Mouse (Mus musculus): ENCODE results near the gene Fgfrl1. TPM values are rescaled to one million over a fixed set of nuclear protein-coding genes. Genes with fewer than 3 reads are reported as not detected.

Gene Fgfrl1
- 21.2 and 22.2 TPM in 2 replicates for polyA plus RNA-seq (2015; fragmentation: Nextera tagmentation; extraction: Ambion mirVana)

GRCm38 (mm10) chr5:108692271-108692670 lies at the start of gene Fgfrl1:
Gene Fgfrl1, plus strand, starts transcription at chr5:108692382.
- Histone ChIP-seq H3K4me2 (replicated peaks; ENCODE audit: low read depth) (peak within 1 kb of the TSS; percentile 89), H3K9ac (ENCODE audit: low read length) (peak within 1 kb of the TSS; percentile 45), H3K27me3 (ENCODE audit: control insufficient read depth, insufficient read depth, low read length) (no peaks in the 10 kb centered on the region), H3K36me3 (ENCODE audit: control insufficient read depth, insufficient read depth, low read length) (no peaks in the 10 kb centered on the region), H3K4me3 (ENCODE audit: low read depth, low read length) (peak within 1 kb of the TSS; percentile 65), H3K9me3 (ENCODE audit: control insufficient read depth, low read length) (no peaks in the 10 kb centered on the region), H3K4me1 (replicated peaks; ENCODE audit: control insufficient read depth, insufficient read depth) (no peaks in the 10 kb centered on the region; the same call in 1 of the 2 replicates), H3K27ac (replicated peaks) (no peak within 1 kb of the TSS)
- DNase-seq (ENCODE audit: low spot score) (peak; percentile 91), ATAC-seq (ENCODE audit: low FRiP score, low TSS enrichment) (peak; percentile 22)
- WGBS, result 2% methylated on average over 14 of the region's 18 CpGs
- no peak for TF ChIP-seq EP300 (optimal IDR thresholded peaks at IDR 0.05)
- peak; percentile 70 for TF ChIP-seq CTCF (IDR thresholded peaks at IDR 0.05; ENCODE audit: low read depth)

GRCm38 (mm10) chr5:108643674-108644073 lies 48.5 kb upstream of the Fgfrl1 start:
- Histone ChIP-seq H3K36me3 (ENCODE audit: control insufficient read depth, insufficient read depth, low read length) (peaks cover 19% of the 10 kb centered on the region; the same call in 1 of the 2 replicates), H3K4me3 (ENCODE audit: low read depth, low read length) (no peak overlapping the region), H3K9me3 (ENCODE audit: control insufficient read depth, low read length) (no peaks in the 10 kb centered on the region), H3K9ac (ENCODE audit: low read length) (no peak overlapping the region), H3K4me1 (replicated peaks; ENCODE audit: control insufficient read depth, insufficient read depth) (no peaks in the 10 kb centered on the region), H3K4me2 (replicated peaks; ENCODE audit: low read depth) (no peak overlapping the region), H3K27me3 (ENCODE audit: control insufficient read depth, insufficient read depth, low read length) (no peaks in the 10 kb centered on the region), H3K27ac (replicated peaks) (no peak overlapping the region)
- 67% methylated on average over 2 of the region's 2 CpGs for WGBS
- DNase-seq (ENCODE audit: low spot score) (no peak), ATAC-seq (ENCODE audit: low FRiP score, low TSS enrichment) (no peak)
- TF ChIP-seq EP300 (optimal IDR thresholded peaks at IDR 0.05) (no peak), CTCF (IDR thresholded peaks at IDR 0.05; ENCODE audit: low read depth) (no peak)

GRCm38 (mm10) chr5:108645651-108646342 lies 46.4 kb upstream of the Fgfrl1 start:
- Histone ChIP-seq H3K27me3 (ENCODE audit: control insufficient read depth, insufficient read depth, low read length) (no peaks in the 10 kb centered on the region), H3K9me3 (ENCODE audit: control insufficient read depth, low read length) (no peaks in the 10 kb centered on the region), H3K4me2 (replicated peaks; ENCODE audit: low read depth) (no peak overlapping the region), H3K36me3 (ENCODE audit: control insufficient read depth, insufficient read depth, low read length) (peaks cover 26% of the 10 kb centered on the region), H3K4me1 (replicated peaks; ENCODE audit: control insufficient read depth, insufficient read depth) (no peaks in the 10 kb centered on the region), H3K4me3 (ENCODE audit: low read depth, low read length) (no peak overlapping the region), H3K27ac (replicated peaks) (no peak overlapping the region), H3K9ac (ENCODE audit: low read length) (no peak overlapping the region)
- DNase-seq (ENCODE audit: low spot score) (no peak), ATAC-seq (ENCODE audit: low FRiP score, low TSS enrichment) (no peak)
- 90% methylated on average over 9 of the region's 9 CpGs for WGBS
- peak; percentile 39 for TF ChIP-seq CTCF (IDR thresholded peaks at IDR 0.05; ENCODE audit: low read depth)
- TF ChIP-seq EP300 (optimal IDR thresholded peaks at IDR 0.05), result no peak

- TF ChIP-seq CTCF (IDR thresholded peaks at IDR 0.05; ENCODE audit: low read depth), result no peak
- no peak for TF ChIP-seq EP300 (optimal IDR thresholded peaks at IDR 0.05)
- no peak overlapping the region for H3K9ac ChIP-seq (ENCODE audit: low read length)
- no peak overlapping the region for H3K4me3 ChIP-seq (ENCODE audit: low read depth, low read length)
- H3K4me2 ChIP-seq (replicated peaks; ENCODE audit: low read depth), result no peak overlapping the region
- H3K36me3 ChIP-seq (ENCODE audit: control insufficient read depth, insufficient read depth, low read length), result peaks cover 26% of the 10 kb centered on the region
- no peaks in the 10 kb centered on the region for H3K4me1 ChIP-seq (replicated peaks; ENCODE audit: control insufficient read depth, insufficient read depth)
- no peaks in the 10 kb centered on the region for H3K27me3 ChIP-seq (ENCODE audit: control insufficient read depth, insufficient read depth, low read length)
- H3K9me3 ChIP-seq (ENCODE audit: control insufficient read depth, low read length), result no peaks in the 10 kb centered on the region
- DNase-seq (ENCODE audit: low spot score) (no peak), ATAC-seq (ENCODE audit: low FRiP score, low TSS enrichment) (no peak)
- WGBS, result 84% methylated on average over 3 of the region's 3 CpGs
- H3K27ac ChIP-seq (replicated peaks), result no peak overlapping the region
Measured at GRCm38 (mm10) chr5:108646343-108646660, 45.9 kb upstream of the Fgfrl1 start.

- H3K4me3 ChIP-seq (ENCODE audit: low read depth, low read length), result no peak overlapping the region
- no peaks in the 10 kb centered on the region for H3K4me1 ChIP-seq (replicated peaks; ENCODE audit: control insufficient read depth, insufficient read depth)
- no peaks in the 10 kb centered on the region for H3K9me3 ChIP-seq (ENCODE audit: control insufficient read depth, low read length)
- DNase-seq (ENCODE audit: low spot score), result no peak
- no peak overlapping the region for H3K9ac ChIP-seq (ENCODE audit: low read length)
- H3K27me3 ChIP-seq (ENCODE audit: control insufficient read depth, insufficient read depth, low read length), result no peaks in the 10 kb centered on the region
- peaks cover 26% of the 10 kb centered on the region for H3K36me3 ChIP-seq (ENCODE audit: control insufficient read depth, insufficient read depth, low read length)
- no peak overlapping the region for H3K27ac ChIP-seq (replicated peaks)
- ATAC-seq (ENCODE audit: low FRiP score, low TSS enrichment), result no peak
- TF ChIP-seq CTCF (IDR thresholded peaks at IDR 0.05; ENCODE audit: low read depth) (no peak), EP300 (optimal IDR thresholded peaks at IDR 0.05) (no peak)
- H3K4me2 ChIP-seq (replicated peaks; ENCODE audit: low read depth), result no peak overlapping the region
- WGBS, result 86% methylated on average over 2 of the region's 2 CpGs
Measured at GRCm38 (mm10) chr5:108647311-108647710, 44.9 kb upstream of the Fgfrl1 start.

- H3K36me3 ChIP-seq (ENCODE audit: control insufficient read depth, insufficient read depth, low read length), result peaks cover 24% of the 10 kb centered on the region
Measured at GRCm38 (mm10) chr5:108647820-108648465, 44.2 kb upstream of the Fgfrl1 start.

More at GRCm38 (mm10) chr5:108647820-108648465, 44.2 kb upstream of the Fgfrl1 start:
- ATAC-seq (ENCODE audit: low FRiP score, low TSS enrichment), result no peak
- Histone ChIP-seq H3K27me3 (ENCODE audit: control insufficient read depth, insufficient read depth, low read length) (no peaks in the 10 kb centered on the region), H3K4me1 (replicated peaks; ENCODE audit: control insufficient read depth, insufficient read depth) (no peaks in the 10 kb centered on the region), H3K9ac (ENCODE audit: low read length) (no peak overlapping the region), H3K9me3 (ENCODE audit: control insufficient read depth, low read length) (no peaks in the 10 kb centered on the region), H3K27ac (replicated peaks) (no peak overlapping the region), H3K4me2 (replicated peaks; ENCODE audit: low read depth) (no peak overlapping the region), H3K4me3 (ENCODE audit: low read depth, low read length) (no peak overlapping the region)
- DNase-seq (ENCODE audit: low spot score), result no peak
- TF ChIP-seq CTCF (IDR thresholded peaks at IDR 0.05; ENCODE audit: low read depth) (no peak), EP300 (optimal IDR thresholded peaks at IDR 0.05) (no peak)
- 77% methylated on average over 2 of the region's 2 CpGs for WGBS
